Mouse (Mus musculus) lung, postnatal 14 days (tissue): ENCODE measurements around the gene Sdk1.
A peak's percentile ranks its signal among the peaks of the same experiment; 100 is the strongest.
"Not testable (repeated sequence)": the region's sequence is repeated elsewhere in the genome, so short reads cannot be mapped to it uniquely, and the experiment has no call there.

Source experiments
- DNase-seq: peaks from one replicate; pipeline ENCODE4 v3.0.0; 2021

Gene Sdk1

DNA sequence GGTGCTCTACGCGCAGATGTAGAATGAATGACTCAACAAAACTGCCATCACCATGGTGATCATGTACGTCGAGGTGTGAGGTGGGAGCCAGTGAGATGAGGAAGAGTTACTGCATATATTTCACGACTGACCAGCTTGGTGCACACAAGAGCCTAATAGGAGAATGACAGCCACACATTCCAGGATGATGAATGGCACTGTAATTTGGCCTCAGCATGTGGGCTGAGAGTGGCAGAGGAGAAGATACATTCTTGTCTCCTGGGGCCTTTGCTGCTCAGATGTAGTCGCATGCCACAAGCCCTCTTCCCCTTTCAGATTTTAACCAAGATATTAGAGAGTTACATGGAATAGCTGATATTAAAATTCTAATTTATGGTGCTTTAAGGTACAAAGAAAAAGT, 264.0 kb downstream of the Sdk1 start:
- no peak for DNase-seq

DNA sequence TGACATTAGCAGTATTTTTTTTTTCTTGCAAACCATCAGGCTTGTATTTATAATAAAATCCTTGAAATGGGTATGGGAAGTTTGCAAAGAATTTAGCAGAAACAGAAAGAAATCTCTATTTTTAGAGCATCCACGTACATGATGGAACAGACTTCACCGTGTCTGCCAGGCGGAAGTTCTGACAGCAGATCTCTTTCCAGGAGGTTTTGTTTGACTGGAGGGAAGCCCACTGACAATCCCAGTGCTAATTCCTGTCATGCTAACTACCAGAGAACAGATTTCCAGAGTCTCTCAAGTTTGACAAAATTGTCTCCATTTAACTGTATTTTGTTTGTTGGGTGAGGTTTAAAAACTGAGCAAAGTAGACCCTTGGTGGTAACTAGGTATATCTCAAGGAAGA, 265.1 kb downstream of the Sdk1 start:
- DNase-seq = no peak

DNA sequence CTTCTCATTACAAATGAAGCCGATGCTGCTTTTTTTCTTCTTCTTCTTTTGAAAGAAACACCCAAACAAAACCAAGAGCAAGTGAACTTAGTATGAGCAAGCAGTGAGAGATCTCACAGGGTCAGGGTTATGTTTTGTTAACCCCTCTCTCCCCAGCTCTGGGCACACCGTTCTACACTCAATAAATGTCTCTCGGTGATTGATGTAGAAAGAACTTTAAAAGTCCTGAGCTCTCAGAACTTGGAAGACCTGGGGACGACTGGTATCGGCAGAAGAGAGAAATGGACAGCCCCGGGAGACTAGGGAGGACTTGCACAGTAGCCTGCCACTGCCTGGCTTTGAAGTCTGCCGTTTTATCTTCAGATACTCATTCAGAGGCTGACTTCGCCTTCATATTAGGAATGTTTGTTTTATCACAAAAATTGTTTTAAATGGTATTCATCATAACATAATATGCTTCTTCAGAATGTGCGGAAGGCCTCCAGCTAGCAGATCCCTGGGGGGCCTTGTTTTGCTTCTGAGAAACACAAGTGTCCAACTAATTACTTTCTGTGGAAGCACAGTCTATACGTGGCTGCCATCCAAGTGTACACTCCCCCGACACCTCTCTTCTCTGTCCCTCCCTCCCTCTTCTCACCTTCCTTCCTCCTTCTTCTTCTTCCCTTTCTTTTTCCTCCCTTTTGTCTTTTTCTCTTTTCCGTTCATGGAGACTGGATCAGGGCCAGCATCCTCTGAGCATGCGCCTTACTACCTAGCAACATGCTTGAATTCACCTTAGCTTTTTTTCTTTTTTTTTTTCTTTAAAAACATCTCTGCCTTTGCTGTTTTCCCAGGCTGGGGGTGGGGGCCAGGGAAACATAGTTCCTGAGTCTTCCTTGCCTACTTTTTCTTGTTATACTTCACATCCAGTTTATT, 283.8 kb downstream of the Sdk1 start:
- DNase-seq = no peak

DNA sequence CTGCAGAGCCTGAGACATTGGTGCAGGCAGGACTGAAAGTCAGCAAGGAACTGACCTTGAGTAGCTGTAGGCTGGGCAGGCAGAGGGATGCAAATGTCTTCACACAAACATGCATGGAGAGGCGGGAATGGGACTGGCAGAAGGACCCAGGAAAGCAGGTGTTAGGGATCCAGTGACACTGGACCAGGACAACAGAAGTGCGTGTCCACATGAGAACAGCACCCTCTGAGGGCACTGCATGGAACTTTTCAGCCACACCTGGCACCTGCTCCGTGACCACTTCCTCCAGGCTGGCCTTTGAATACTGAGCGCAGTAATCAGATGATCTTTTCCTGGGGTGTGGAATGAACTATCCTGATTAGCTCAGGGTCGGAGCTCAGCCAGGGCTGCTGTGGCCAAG, 298.9 kb downstream of the Sdk1 start:
- DNase-seq = no peak

DNA sequence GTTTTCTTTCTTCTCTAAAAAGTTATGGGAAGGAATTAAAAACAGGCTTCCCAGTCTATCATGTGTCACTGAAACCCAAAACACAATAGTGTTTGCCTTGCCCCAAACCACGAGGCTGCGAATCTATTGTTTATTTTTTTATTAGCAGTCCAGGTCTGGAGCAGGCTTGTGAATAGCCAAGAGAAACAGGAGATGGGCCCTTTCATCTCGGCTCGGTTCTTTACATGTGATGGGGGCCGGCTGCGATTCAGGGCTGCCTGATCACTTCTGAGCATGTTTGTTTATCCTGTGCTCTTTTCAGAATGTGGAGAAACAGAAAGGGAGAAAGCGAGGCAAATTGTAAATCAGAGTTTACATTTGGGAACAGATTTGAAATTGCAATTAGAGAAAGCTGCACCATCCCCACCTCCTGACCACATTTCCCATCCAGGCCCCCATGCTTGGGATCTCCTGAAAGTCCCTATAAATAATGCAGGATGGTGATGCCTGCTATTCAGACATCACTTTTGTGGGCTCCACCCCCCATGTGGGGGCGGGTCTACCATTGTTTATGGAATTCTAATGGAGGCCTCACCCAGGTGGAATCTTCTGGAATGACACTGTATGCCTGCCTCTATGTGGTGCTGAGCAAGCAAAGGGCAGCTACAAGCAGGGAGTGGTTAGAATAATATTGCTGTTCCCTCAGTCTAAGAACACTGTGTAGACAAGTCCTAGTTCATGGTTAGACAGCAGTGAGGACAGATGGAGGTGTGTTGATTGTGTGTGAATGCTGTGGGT, 301.8 kb downstream of the Sdk1 start:
- DNase-seq = no peak

DNA sequence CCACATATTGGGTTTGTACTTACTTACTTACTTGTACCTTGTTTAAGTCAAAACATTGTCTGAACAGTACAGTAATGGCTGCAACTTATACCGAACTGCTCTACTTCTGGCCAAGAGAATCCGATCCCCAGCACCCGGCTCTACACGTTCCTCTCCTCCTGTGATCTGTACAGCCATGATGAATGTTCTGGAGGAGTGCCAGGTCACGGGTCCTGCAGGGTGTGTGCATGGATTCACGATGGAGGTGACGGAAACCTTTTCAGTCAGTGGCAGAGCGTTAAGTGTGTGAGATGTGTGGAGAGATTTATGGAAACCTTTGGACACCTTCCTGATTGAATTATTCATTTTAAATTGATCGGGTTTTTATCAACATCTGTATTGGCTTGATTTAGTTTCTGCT, 312.2 kb downstream of the Sdk1 start:
- DNase-seq = no peak

DNA sequence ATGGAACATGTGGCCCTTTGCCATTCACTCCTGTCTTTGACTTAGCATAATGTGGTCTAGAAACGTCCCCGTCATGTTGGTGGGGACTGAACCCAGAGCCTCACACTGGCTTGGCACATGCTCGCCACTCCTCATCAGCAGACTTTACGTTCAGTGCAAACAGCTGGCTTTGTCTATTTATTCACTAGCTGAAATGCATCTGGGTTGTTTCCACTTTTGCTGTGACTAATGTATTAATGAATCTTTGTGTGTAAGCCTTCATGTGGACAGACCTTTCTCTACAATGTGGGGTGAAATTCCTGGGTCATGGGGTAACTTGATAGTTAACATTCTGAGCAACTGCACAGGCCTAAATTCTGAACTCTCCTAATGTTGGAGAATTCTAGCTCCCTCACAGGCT, 317.4 kb downstream of the Sdk1 start:
- DNase-seq = no peak

DNA sequence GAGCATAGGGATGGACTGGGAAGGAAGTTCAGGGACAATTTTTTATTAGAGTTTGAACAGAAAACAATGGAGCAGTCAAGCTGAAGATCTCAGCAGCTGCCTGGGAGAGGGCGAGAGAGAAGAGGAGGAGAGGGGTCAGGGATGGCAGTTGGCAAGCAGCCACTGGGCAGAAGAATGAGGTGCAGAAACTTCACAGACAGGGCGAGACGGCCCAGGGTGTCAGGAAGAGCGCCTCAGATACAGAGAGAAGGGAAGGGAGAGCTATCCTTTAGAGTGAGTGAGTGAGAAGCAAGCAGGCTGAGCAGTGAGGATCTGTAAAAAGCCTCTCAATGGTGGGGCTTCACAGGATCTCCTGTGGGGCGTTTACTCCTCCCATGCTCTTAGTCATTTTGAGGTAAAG, 319.0 kb downstream of the Sdk1 start:
- no peak for DNase-seq

DNA sequence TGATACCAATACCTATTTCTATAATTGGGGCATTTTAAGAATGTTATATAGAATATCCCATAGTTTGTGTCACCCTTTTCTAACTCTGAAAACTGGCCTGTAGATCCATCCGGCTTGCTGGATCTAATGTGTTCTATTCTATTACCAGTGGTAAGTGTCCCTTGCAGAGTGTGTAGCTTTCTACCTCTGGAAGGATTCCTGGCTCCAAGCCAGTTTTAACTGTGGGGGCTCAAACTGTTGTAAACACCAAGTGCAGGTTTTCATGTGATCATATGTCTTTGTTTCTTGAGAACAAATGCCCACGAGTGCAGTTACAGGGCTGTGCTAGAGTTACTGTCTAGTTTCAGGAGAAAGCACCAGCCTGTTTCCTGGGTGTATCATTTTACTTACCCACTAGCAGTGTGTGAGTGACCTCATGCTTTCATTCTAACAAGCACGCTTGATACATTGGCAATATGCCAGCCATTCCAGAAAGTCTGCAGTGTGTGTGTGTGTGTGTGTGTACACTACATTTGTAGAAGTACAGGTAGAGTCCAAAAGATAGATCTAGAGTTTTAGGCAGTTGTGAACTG, 320.8 kb downstream of the Sdk1 start:
- no peak for DNase-seq

DNA sequence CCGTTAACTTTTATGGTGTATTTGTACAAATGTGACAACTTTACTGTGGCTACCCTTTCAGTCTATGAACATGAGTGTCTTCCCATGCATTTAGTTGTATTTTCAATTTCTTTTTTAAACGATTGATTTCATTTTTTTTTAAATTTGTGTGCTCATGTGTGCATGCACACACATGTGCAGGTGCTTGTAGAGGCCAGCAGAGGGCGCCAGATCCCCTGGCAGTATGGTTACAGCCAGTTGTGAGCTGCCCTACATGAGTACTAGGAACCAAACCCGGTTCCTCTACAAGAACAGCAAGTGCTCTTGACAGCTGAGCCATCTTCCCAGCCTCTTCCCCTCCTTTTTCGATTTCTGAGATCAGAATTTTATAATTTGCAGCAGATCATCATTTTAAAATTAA, 322.9 kb downstream of the Sdk1 start:
- DNase-seq = no peak

DNA sequence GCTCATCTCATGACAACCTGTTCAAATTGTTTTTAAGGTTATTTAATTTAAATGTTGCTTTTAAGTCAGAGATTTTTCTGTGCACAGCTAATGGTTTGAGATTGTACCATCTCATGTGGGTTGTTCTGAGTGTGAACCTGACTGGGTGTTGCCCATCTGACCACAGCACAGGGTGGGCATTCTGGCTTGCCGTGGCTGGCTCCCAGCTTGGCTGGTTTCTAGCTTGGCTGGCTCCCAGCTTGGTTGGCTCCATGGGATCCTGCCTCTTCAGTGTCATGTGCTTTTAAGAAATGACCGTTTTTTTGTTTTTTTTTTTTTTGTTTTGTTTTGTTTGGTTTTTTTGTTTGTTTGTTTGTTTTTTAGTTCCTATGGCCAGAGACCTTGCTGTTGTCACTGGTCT, 326.8 kb downstream of the Sdk1 start:
- DNase-seq = no peak

DNA sequence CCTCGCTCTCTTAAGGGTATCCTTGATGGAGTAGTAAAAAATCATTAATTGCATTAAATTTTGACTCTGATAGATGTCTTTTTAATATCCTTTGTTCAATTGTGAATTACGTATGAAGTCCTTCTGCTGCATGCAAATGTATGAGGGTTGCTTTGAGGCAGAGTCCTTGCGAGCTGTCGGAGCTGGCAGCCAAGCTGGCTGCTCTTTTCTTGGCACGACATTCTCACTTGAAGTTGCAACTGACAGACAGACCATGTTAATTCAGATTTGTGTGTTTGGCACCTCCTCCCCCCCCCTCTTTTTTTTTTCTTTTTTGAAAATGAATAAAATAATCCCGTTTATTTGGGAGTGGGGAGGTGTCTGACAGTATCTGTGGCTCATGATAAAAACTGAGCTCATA, 329.2 kb downstream of the Sdk1 start:
- no peak for DNase-seq

DNA sequence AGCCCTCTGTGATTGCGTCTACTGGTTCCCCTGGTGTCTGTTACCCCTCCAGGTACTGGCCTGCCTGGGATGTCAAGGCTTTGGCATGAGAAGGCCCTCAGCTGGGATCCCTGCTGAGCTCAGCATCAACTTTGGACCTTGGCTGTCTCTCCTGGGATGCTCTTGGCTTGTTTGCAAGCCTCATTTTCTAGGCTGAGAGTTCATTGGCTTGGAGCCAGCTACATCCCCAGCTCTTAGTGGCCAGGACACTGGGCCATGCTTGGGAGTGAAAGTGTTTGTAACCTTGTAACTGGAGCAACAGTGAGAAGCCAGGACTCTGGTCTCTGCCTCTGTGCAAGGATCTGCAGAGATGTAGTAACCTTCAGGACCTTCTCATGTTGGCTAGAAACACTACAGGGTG, 333.0 kb downstream of the Sdk1 start:
- DNase-seq = peak; percentile 36

DNA sequence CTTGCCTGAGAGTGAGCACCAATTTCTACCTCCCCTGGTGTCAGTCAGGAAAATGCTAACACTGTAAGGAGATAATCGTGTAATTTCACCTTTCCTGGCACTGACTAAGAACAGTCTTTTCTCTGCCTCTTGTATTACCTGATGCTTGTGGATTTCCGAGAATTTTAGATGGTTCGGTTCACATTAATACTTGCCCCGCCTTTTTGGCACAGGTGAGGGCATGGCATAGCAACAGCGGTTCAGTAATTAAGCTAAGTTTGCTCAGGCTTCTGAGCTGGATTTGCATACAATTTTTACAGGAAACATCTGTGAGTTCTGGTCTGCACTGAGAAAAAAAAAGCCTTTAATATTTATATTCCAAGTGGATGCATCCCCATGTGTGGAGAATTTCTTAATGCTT, 350.0 kb downstream of the Sdk1 start:
- no peak for DNase-seq

DNA sequence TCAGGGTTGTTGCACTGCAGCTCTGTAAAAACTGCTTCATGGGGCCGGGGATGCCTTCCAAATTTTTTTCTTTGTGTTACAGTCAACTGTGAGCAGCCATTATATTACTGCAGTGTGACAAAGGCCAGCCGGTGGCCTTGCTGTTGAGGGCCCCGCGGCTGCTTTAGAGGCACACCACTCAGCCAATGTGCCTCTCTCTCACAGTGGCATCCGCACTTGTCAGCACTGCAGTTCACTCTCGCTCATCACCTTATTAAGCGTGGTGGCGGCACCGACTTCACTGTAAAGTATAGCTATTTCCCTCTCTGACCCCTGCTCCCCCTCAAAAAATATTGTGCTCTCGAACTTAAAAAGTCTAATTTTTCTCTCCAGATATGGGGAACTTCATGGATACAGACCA, 371.4 kb downstream of the Sdk1 start:
- no peak for DNase-seq

DNA sequence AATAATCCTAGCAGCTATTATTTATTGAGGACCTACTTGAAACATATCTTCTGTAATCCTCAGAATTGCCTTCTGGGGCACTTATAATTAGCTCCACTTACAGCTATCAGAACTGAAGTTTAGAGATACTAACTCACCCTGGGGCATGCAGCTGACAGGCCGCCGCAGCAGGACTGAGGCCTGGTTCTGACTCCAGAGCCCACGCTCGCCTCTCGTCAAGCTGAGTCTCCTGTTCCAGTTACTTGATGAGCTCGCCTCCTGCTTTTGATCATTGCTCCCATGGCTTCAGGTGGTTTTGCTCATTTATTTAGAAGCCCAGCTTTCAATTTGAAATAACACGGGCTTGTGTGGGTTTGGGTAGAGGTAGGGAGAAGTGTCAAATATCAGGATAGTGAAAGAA, 374.5 kb downstream of the Sdk1 start:
- no peak for DNase-seq

DNA sequence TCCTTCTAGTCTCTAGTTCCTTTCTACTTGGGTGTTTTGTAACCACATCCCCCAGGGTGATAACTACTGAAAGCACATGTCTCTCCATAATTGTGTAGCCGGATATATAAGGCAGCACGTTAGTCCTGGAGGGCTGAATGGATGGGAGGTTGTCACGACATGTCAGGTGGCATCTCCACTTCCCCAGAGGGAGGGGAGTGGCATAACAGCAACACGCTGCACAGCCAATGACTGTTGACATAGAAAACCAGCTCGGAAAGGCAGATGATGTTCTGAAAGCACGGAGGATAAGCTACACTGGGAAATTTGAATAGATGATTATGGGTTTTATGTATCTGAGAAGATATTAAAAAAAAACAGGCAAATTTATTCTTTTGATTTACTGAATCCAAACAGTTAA, 376.4 kb downstream of the Sdk1 start:
- DNase-seq = no peak

DNA sequence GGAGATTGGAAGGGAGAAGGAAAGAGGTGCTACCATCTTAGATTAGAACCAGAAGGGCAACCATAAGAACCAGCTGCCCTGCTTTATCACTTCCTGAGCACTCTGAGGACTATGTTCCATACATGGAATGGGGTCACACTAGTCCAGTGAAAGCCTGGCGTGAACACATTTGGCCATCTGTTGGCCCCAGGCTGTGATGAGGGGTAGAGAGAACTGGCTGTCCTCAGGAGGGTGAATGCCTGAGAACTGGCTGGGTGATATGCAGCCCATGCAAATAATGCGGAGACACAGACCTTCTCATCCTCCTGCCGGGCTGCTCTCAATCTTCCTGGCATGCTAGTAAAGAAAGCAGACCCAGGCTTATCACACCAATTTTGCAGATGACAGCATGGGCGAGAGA, 384.1 kb downstream of the Sdk1 start:
- DNase-seq = no peak

DNA sequence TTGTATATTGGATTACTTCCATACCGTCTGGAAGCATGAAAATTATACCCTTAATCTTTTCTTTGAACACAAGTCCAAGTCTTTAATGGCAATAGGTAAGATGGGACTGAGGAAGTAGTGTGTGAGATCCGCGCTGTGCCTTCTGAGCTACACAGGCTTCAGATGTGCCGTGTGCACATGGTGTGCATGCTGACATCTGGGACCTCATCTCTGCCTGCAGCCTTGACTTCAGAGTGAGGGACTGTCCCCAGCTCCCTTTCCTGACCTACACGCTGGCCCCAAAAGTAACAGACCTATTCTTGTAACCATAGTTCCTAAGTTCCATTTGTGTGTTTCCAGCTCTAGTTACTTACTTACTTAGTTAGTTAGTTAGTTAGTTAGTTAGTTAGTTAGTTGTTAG, 390.4 kb downstream of the Sdk1 start:
- DNase-seq = no peak

DNA sequence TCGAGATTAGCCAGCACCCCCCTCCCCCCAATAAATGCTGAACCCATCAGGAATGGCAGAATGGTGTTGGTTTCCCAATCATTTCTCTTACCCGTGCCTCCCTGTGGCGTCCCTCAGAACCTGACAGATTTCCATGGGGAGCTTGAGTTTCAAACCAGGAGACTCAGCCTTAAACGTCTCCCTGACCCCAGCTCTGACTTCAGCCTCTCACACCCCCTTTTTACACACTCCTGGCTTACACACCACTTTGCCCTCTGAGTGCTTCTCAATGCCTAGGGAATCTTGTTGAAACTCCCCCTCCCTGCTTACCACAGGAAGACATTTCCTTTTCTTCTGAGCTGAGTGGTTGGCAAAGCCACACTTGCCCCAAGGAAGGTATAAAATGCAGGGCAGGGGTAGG, 392.0 kb downstream of the Sdk1 start:
- no peak for DNase-seq

DNA sequence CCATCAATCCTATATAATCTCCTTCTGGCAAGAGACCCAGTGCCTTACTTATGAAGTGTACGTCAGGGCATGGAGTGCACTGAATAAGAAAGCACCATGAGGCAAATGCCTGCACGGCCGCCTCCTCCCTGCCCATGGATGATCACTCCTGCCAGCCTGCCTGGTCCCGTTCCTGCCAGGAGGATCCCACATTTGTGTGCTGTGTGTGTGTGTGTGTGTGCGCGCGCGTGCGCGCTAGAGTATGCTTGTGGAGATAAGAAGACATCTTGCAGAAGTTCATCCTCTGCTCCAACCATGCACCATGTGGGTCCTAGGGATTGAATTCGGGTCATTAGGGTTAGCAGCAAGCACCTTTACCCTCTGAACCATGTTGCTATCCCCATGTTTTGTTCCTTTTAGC, 395.1 kb downstream of the Sdk1 start:
- DNase-seq = no peak

DNA sequence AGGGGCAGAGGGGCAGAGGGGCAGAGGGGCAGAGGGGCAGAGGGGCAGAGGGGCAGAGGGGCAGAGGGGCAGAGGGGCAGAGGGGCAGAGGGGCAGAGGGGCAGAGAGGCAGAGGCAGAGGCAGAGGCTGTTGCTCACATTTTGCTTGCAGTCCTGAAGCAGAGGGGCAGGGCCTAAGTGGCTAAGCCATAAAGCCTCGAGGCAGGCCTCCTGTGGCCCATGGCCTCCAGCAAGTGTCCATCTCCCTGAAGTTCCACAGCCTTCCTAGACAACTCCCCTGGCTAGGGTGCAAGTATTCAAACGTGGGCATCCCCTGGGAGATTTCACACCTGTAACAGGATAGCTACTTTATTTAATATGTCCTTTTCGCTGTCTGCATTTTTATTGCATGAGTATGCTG, 395.8 kb downstream of the Sdk1 start:
- DNase-seq = not testable (repeated sequence)

DNA sequence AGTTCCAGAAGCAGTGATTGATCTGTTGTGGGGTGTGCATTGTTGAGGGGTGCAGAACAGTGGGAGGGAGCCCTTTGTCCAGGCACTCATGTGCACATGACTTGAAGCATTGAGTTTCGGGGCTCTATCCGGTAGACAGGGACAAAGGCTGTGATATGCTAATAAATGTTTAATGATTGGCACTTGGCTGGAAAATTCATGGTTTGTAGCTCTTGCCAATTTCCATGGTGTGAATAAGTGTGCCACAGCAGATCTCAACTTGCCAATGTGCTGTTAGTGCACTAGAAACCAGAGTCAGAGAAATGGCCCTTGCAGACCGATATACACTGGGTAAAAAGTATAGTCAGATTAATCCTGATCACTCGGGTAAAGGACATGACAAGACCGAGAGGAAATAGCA, 404.4 kb downstream of the Sdk1 start:
- no peak for DNase-seq

DNA sequence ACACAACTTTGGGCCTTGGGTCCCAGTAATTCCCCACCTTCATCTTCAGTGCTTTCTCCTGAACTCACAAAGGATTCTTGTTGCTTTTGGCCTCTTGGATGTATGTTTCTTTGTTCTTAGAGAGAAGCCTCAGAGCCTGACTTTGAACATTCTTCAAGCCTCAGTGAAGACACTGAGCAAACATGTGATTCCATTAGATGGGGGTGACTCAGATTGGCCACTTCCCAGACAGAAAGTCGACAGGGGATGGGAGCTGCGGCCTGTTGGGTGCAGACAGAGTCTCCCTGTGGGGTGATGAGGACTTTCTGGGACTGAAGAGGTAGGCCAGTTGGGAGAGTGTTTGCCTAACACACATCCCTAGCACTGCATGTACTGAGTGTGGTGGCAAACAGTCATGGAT, 405.3 kb downstream of the Sdk1 start:
- DNase-seq = no peak
